Comparison of ENCODE assay signal across 20 mouse cellular contexts in genomic region chr11:105316121-105316520, GRCm38 (mm10). TPM values are rescaled to one million over a fixed set of nuclear protein-coding genes. Genes with fewer than 3 reads are reported as not detected.
"Had no signal": no experiment of that assay in that cellular context is flagged by ENCODE, and none has a peak within 500 bp of the region (broad histone marks: within the 10 kb centered on the region; RNA-seq: fewer than 3 reads in every experiment).

No protein-coding gene starts in this region.

- H3K27ac ChIP-seq: limb, embryonic 12.5 days; limb, embryonic 15.5 days; liver, embryonic 14.5 days; midbrain, embryonic 12.5 days; midbrain, embryonic 15.5 days; neural tube, embryonic 13.5 days had no signal

- H3K9me3 ChIP-seq: limb, embryonic 12.5 days; limb, embryonic 15.5 days; midbrain, embryonic 12.5 days; midbrain, embryonic 15.5 days; neural tube, embryonic 13.5 days had no signal

- ATAC-seq: liver, postnatal 0 days; midbrain, embryonic 15.5 days had no signal

- H3K4me2 ChIP-seq: limb, embryonic 12.5 days; limb, embryonic 15.5 days; liver, embryonic 11.5 days; lung, embryonic 14.5 days; midbrain, embryonic 12.5 days; midbrain, embryonic 15.5 days; neural tube, embryonic 13.5 days had no signal

- DNase-seq: kidney, adult 9 months; kidney, postnatal 14 days; kidney, postnatal 4 days; left cerebral cortex, postnatal 4 days; liver, postnatal 0 days; lung, embryonic 14.5 days; lung, postnatal 10 days; thymus, adult 18-20 months; thymus, postnatal 14 days; thymus, postnatal 4 days had no signal

- H3K36me3 ChIP-seq: midbrain, embryonic 15.5 days; neural tube, embryonic 13.5 days had no signal

- H3K9ac ChIP-seq: limb, embryonic 12.5 days; limb, embryonic 15.5 days; liver, embryonic 14.5 days; liver, postnatal 0 days; lung, embryonic 14.5 days; midbrain, embryonic 12.5 days; midbrain, embryonic 15.5 days; neural tube, embryonic 13.5 days had no signal

- H3K4me3 ChIP-seq: limb, embryonic 12.5 days; limb, embryonic 15.5 days; midbrain, embryonic 12.5 days; midbrain, embryonic 15.5 days; myocyte; neural tube, embryonic 13.5 days had no signal

- H3K27me3 ChIP-seq: limb, embryonic 12.5 days; limb, embryonic 15.5 days; midbrain, embryonic 12.5 days; midbrain, embryonic 15.5 days; neural tube, embryonic 13.5 days had no signal

RNA-seq across cellular contexts. Expression of gene Mrc2, which starts 23.7 kb away (rescaled TPM):
- total RNA-seq: megakaryocyte progenitor cell, adult 5-6 weeks; megakaryocyte-erythroid progenitor cell, adult 5-6 weeks had no signal
